Mouse (Mus musculus) heart, embryonic 13.5 days (tissue): Measurements from ENCODE around the gene 1700025G04Rik. TPM values are rescaled to one million over a fixed set of nuclear protein-coding genes. Genes with fewer than 3 reads are reported as not detected.
A peak's percentile ranks its signal among the peaks of the same experiment; 100 is the strongest.

Experiments used
- ATAC-seq: fragments of 200-750 bp; cut with Nextera tagmentation; 2 replicates; pipeline ENCODE4 v1.8.0; 2017; ENCODE audit warnings: moderate TSS enrichment; ENCODE audit not compliant: insufficient number of reproducible peaks, low FRiP score, low TSS enrichment; ENCODE audit errors: extremely low read depth
- H3K27ac ChIP-seq: fragments of 300-500 bp; sonication (generic); replicated peaks from 2 replicates; pipeline ENCODE4 v1.5.1; 2015; ENCODE audit warnings: moderate library complexity, mild to moderate bottlenecking, inconsistent platforms
- H3K27me3 ChIP-seq: fragments of 300-500 bp; sonication (generic); replicated peaks from 2 replicates; pipeline ENCODE4 v1.6.1; 2015; ENCODE audit warnings: mild to moderate bottlenecking, inconsistent platforms
- H3K36me3 ChIP-seq: fragments of 300-500 bp; sonication (generic); 2 replicates; pipeline ENCODE4 v1.6.1; 2015; ENCODE audit warnings: mild to moderate bottlenecking, inconsistent platforms
- H3K4me1 ChIP-seq: fragments of 300-500 bp; sonication (generic); 2 replicates; pipeline ENCODE4 v1.6.1; 2015; ENCODE audit warnings: inconsistent platforms
- H3K4me2 ChIP-seq: fragments of 300-500 bp; sonication (generic); 2 replicates; pipeline ENCODE4 v1.6.1; 2015; ENCODE audit warnings: inconsistent platforms, mild to moderate bottlenecking, moderate library complexity
- H3K4me3 ChIP-seq: fragments of 300-500 bp; sonication (generic); 2 replicates; pipeline ENCODE4 v1.5.1; 2015; ENCODE audit warnings: moderate library complexity, mild to moderate bottlenecking, inconsistent platforms
- H3K9ac ChIP-seq: fragments of 300-500 bp; sonication (generic); 2 replicates; pipeline ENCODE4 v1.6.1; 2015; ENCODE audit warnings: inconsistent platforms, mild to moderate bottlenecking, moderate library complexity
- H3K9me3 ChIP-seq: fragments of 300-500 bp; sonication (generic); 2 replicates; pipeline ENCODE4 v1.6.1; 2016; ENCODE audit warnings: inconsistent platforms
- WGBS: fragments of 180-500 bp; shearing (Covaris S2); methylation state at CpG from one replicate; pipeline ENCODE4 v1.1.7; 2015; ENCODE audit warnings: mixed read lengths; 5-methylcytosine and 5-hydroxymethylcytosine counted together
- polyA plus RNA-seq: library from polyadenylated mRNA; unstranded; fragments of >200 nt; fragmentation: Nextera tagmentation; extraction: Ambion mirVana; gene quantifications from 2 replicates; pipeline ENCODE4 v1.2.1, GENCODE M21; 2015

The 1700025G04Rik gene
- polyA plus RNA-seq, 1 experiment from 2014 or later: 24.3 TPM

DNA sequence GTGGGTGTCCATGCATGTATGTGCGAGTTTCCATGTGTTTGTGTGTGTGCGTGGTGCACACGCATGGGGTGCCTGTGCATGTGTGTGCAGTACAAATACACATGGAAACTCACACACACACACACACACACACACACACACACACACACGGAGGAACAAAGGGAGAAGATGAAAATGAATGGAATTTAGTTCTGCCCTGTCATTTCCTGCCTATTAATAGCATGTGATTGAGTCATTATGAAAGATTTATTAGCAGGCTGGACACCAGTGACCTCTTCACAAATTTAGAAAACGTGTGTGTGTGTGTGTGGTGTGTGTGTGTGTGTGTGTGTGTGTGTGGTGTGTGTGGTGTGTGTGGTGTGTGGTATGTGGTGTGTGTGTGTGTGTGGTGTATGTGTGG is 217.0 kb downstream of the 1700025G04Rik start:
- Histone ChIP-seq H3K4me3 (no peak overlapping the region), H3K27ac (no peak overlapping the region), H3K4me1 (peaks cover 7% of the 10 kb centered on the region), H3K36me3 (no peaks in the 10 kb centered on the region), H3K4me2 (no peak overlapping the region), H3K27me3 (no peaks in the 10 kb centered on the region), H3K9ac (no peak overlapping the region), H3K9me3 (no peaks in the 10 kb centered on the region)
- no peak for ATAC-seq
- 71% methylated on average over 5 of the region's 5 CpGs for WGBS

GRCm38 (mm10) chr1:151864326-151864725 is 225.6 kb downstream of the 1700025G04Rik start:
- Histone ChIP-seq H3K9me3 (no peaks in the 10 kb centered on the region), H3K4me3 (no peak overlapping the region), H3K27ac (no peak overlapping the region), H3K4me1 (peaks cover 15% of the 10 kb centered on the region), H3K9ac (no peak overlapping the region), H3K27me3 (no peaks in the 10 kb centered on the region), H3K36me3 (no peaks in the 10 kb centered on the region), H3K4me2 (no peak overlapping the region)
- ATAC-seq: no peak
- 86% methylated on average over 6 of the region's 6 CpGs for WGBS

- no peak overlapping the region for H3K9ac ChIP-seq
- H3K27me3 ChIP-seq: no peaks in the 10 kb centered on the region
- WGBS: 66% methylated on average over 12 of the region's 12 CpGs
- H3K4me3 ChIP-seq: no peak overlapping the region
- no peak overlapping the region for H3K4me2 ChIP-seq
- 0 out of 2 replicates have a peak overlapping the region, but pooled peaks have one; percentile 13 for H3K27ac ChIP-seq
- H3K9me3 ChIP-seq: no peaks in the 10 kb centered on the region
- no peaks in the 10 kb centered on the region for H3K36me3 ChIP-seq
- H3K4me1 ChIP-seq: peaks cover 15% of the 10 kb centered on the region
- no peak for ATAC-seq
Measured at GRCm38 (mm10) chr1:151863797-151864147, 226.2 kb downstream of the 1700025G04Rik start.

DNA sequence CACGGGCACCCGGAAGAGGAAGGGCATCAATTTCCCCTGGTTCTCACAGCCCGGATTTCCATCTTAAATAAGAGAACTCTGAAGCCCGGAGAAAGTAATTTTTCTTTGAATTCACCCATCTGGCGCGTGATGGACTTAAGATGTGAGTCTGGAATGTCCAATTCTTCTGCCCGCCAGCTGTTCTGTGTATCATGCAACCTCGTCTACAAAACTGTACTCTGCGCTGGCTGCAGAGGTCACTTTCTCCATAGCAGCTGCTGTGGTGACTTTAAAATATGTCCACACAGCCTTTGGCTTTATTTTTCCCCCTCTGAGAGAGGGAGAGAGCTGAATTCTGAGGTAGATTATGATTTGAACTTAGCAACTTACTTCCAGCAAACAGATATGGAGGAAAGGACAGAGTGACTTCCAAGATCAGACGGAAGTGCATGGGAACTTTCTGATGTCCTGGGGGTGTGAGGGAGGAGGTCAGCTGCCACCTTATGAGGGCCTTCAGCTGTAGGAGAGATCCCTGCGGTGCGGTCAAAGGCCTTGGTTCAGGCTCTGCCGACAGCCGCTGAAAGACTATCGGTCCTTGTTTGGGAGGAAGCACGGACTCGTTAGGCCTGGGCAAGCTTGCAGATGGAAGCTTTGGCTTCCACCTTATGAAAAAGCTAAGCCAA is 226.7 kb downstream of the 1700025G04Rik start:
- ATAC-seq: no peak
- 72% methylated on average over 17 of the region's 17 CpGs for WGBS
- H3K4me3 ChIP-seq: no peak overlapping the region
- no peaks in the 10 kb centered on the region for H3K9me3 ChIP-seq
- peaks cover 15% of the 10 kb centered on the region for H3K4me1 ChIP-seq
- H3K27me3 ChIP-seq: no peaks in the 10 kb centered on the region
- H3K27ac ChIP-seq: 0 out of 2 replicates have a peak overlapping the region, but pooled peaks have one; percentile 13
- no peak overlapping the region for H3K4me2 ChIP-seq
- no peak overlapping the region for H3K9ac ChIP-seq
- no peaks in the 10 kb centered on the region for H3K36me3 ChIP-seq

GRCm38 (mm10) chr1:151862109-151862508 is 227.8 kb downstream of the 1700025G04Rik start:
- H3K36me3 ChIP-seq: no peaks in the 10 kb centered on the region
- H3K27ac ChIP-seq: no peak overlapping the region
- no peak overlapping the region for H3K4me2 ChIP-seq
- 88% methylated on average over 8 of the region's 8 CpGs for WGBS
- H3K27me3 ChIP-seq: no peaks in the 10 kb centered on the region
- H3K4me1 ChIP-seq: peaks cover 24% of the 10 kb centered on the region
- H3K4me3 ChIP-seq: no peak overlapping the region
- no peaks in the 10 kb centered on the region for H3K9me3 ChIP-seq
- H3K9ac ChIP-seq: no peak overlapping the region
- ATAC-seq: no peak

DNA sequence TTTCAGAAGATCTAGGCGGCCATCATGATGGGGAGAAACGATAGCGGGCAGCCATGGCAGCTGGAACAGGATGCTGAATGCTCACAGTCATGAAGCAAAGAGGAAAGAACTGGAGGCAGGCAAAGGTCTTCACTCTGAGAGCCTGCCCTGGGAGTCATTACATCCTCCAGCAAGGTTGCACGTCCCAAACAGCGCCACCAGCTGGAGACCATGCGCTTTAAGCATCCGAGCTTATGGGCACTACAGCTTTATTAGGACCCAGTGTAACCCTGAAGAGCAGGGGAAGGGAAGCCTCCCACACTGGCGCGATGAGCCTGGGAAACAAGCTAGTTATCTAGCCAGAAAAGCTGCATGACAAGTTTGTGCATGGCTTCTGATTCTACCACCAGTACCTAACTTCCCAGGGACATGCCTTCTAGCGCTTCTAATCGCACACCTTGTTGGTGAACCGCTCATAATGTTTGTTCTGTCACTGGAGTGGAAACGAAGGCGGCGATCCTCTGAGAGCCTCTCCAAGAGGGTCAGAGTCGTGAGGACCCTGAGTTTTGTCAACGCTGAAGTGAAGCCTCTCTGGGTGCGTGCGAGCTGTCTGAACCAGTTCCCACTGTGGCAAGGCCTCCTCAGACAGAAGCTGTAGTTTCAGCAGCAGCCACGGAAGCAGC is 228.5 kb downstream of the 1700025G04Rik start:
- Histone ChIP-seq H3K27me3 (no peaks in the 10 kb centered on the region), H3K36me3 (no peaks in the 10 kb centered on the region), H3K27ac (no peak overlapping the region), H3K4me1 (peaks cover 31% of the 10 kb centered on the region), H3K4me2 (no peak overlapping the region), H3K9me3 (no peaks in the 10 kb centered on the region), H3K9ac (no peak overlapping the region), H3K4me3 (no peak overlapping the region)
- 56% methylated on average over 20 of the region's 20 CpGs for WGBS
- no peak for ATAC-seq

GRCm38 (mm10) chr1:151858474-151858873 is 231.5 kb downstream of the 1700025G04Rik start:
- WGBS: 89% methylated on average over 1 of the region's 1 CpGs
- H3K27me3 ChIP-seq: no peaks in the 10 kb centered on the region
- H3K4me2 ChIP-seq: no peak overlapping the region
- no peak overlapping the region for H3K4me3 ChIP-seq
- no peaks in the 10 kb centered on the region for H3K9me3 ChIP-seq
- H3K9ac ChIP-seq: no peak overlapping the region
- H3K27ac ChIP-seq: no peak overlapping the region
- ATAC-seq: no peak
- H3K4me1 ChIP-seq: peaks cover 18% of the 10 kb centered on the region
- no peaks in the 10 kb centered on the region for H3K36me3 ChIP-seq

DNA sequence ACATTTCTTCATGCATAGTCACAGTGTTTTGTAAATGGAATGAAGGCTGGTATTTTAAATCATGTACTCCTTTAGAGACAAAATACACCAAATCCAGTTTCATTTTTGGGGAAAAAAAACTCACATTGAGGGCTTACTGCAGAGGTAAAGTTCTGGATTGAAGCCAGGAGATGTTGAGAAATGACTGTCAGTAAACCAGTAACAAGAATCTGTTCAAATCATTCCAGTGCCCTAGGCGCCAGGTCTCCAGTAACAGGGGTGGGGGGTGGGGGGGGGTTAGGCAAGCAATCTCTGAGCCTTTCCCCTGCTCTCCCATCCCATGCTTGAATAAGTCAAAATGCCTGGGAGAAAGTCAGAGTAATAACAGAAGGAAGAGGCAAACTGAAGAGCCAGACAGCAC is 234.4 kb downstream of the 1700025G04Rik start:
- Histone ChIP-seq H3K4me2 (no peak overlapping the region), H3K4me3 (no peak overlapping the region), H3K9ac (no peak overlapping the region), H3K27me3 (no peaks in the 10 kb centered on the region), H3K9me3 (no peaks in the 10 kb centered on the region), H3K36me3 (no peaks in the 10 kb centered on the region), H3K27ac (no peak overlapping the region), H3K4me1 (peaks cover 16% of the 10 kb centered on the region)
- no peak for ATAC-seq
- 76% methylated on average over 1 of the region's 1 CpGs for WGBS

GRCm38 (mm10) chr1:151851976-151852375 is 237.9 kb downstream of the 1700025G04Rik start:
- 77% methylated on average over 3 of the region's 3 CpGs for whole genome bisulfite sequencing
- H3K9ac ChIP-seq: no peak overlapping the region
- no peaks in the 10 kb centered on the region for H3K36me3 ChIP-seq
- no peak overlapping the region for H3K27ac ChIP-seq
- H3K27me3 ChIP-seq: no peaks in the 10 kb centered on the region
- H3K9me3 ChIP-seq: no peaks in the 10 kb centered on the region
- ATAC-seq: no peak
- no peak overlapping the region for H3K4me2 ChIP-seq
- H3K4me3 ChIP-seq: no peak overlapping the region
- peaks cover 5% of the 10 kb centered on the region for H3K4me1 ChIP-seq

- Histone ChIP-seq H3K4me3 (no peak overlapping the region), H3K4me1 (no peaks in the 10 kb centered on the region), H3K9ac (no peak overlapping the region), H3K27ac (no peak overlapping the region), H3K4me2 (no peak overlapping the region), H3K9me3 (no peaks in the 10 kb centered on the region), H3K27me3 (no peaks in the 10 kb centered on the region), H3K36me3 (no peaks in the 10 kb centered on the region)
- WGBS: 77% methylated on average over 20 of the region's 20 CpGs
- ATAC-seq: no peak
Measured at GRCm38 (mm10) chr1:151851051-151851848, 238.7 kb downstream of the 1700025G04Rik start.

DNA sequence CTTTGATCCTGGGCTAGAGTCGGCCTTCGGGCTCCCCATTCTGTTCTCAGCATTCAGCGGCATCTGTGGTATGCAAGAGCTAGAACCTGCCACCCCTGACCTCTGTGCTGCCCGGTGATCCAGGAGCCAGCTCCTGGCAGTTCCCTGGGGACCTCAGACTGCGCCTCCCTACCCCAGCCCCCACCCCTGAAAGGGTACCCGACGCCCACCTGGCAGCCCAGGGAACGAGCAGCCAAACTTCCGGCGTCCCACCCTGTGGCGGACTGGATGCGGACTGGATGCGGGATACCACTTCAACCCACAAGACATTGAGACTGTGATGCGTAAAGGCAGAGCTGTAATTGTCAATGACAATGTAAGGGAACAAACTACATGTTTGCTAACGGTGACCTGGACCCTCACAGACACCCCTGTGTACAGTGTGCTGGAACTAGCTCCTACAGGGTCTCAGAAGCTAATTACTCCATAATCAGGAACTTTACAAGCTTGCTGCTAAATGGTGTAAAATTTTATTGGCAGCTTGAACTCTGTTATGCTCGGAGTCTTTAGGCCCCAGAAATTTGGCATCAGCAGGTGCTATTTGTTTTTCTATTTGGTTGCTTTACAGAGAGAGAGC is 239.8 kb downstream of the 1700025G04Rik start:
- Histone ChIP-seq H3K27ac (no peak overlapping the region), H3K9ac (no peak overlapping the region), H3K36me3 (no peaks in the 10 kb centered on the region), H3K9me3 (no peaks in the 10 kb centered on the region), H3K27me3 (no peaks in the 10 kb centered on the region), H3K4me2 (no peak overlapping the region), H3K4me1 (no peaks in the 10 kb centered on the region), H3K4me3 (no peak overlapping the region)
- ATAC-seq: no peak
- WGBS: 73% methylated on average over 16 of the region's 16 CpGs
